Mouse (Mus musculus) thymus, postnatal 10 days (tissue): ENCODE measurements around the gene Aamdc.

ENCODE experiments used
- DNase-seq, 2 experiments: peaks; one replicate each; pipeline ENCODE4 v3.0.0; 2021; ENCODE audit warnings: low spot score in 2 of 2

Aamdc gene

GRCm38 (mm10) chr7:97579067-97579975 lies at the start of gene Aamdc, which contains the start of gene Rsf1:
Gene Aamdc (minus strand): TSS chr7:97579497.
Gene Rsf1 (plus strand): TSS chr7:97579889.
- DNase-seq = peak; percentile 91 to 93

- DNase-seq = no peak
Measured at GRCm38 (mm10) chr7:97623402-97623801, 44.1 kb upstream of the Aamdc start.

- no peak for DNase-seq
Measured at GRCm38 (mm10) chr7:97622676-97623075, 43.4 kb upstream of the Aamdc start.

- no peak for DNase-seq
Measured at GRCm38 (mm10) chr7:97621346-97621745, 42.0 kb upstream of the Aamdc start.

- DNase-seq = no peak
Measured at GRCm38 (mm10) chr7:97598548-97598947, 19.3 kb upstream of the Aamdc start.

- DNase-seq = no peak
Measured at GRCm38 (mm10) chr7:97593535-97593934, 14.2 kb upstream of the Aamdc start.

- DNase-seq = no peak
Measured at GRCm38 (mm10) chr7:97592396-97592795, 13.1 kb upstream of the Aamdc start.

GRCm38 (mm10) chr7:97591336-97591735 lies 12.0 kb upstream of the Aamdc start:
- no peak for DNase-seq

GRCm38 (mm10) chr7:97590488-97590887 lies 11.2 kb upstream of the Aamdc start:
- no peak for DNase-seq

- no peak for DNase-seq
Measured at GRCm38 (mm10) chr7:97588506-97588905, 9.2 kb upstream of the Aamdc start.

- DNase-seq = peak; percentile 80 to 82
Measured at GRCm38 (mm10) chr7:97580843-97581214, 1.5 kb upstream of the Aamdc start.

- peak; percentile 56 to 62 for DNase-seq
Measured at GRCm38 (mm10) chr7:97579976-97580842, 912 bp upstream of the Aamdc start.

- DNase-seq = peak; percentile 27 to 40
Measured at GRCm38 (mm10) chr7:97578361-97579066, 783 bp downstream of the Aamdc start.

GRCm38 (mm10) chr7:97570389-97570788 lies 8.9 kb downstream of the Aamdc start:
- no peak for DNase-seq

- no peak for DNase-seq
Measured at GRCm38 (mm10) chr7:97569372-97569771, 9.9 kb downstream of the Aamdc start.

GRCm38 (mm10) chr7:97563576-97563975 lies 15.7 kb downstream of the Aamdc start:
- no peak for DNase-seq

GRCm38 (mm10) chr7:97550673-97551072 lies 28.6 kb downstream of the Aamdc start:
- DNase-seq = no peak

- no peak for DNase-seq
Measured at GRCm38 (mm10) chr7:97549301-97549700, 30.0 kb downstream of the Aamdc start.

GRCm38 (mm10) chr7:97546462-97546861 lies 32.8 kb downstream of the Aamdc start:
- no peak for DNase-seq

- no peak for DNase-seq
Measured at GRCm38 (mm10) chr7:97536571-97536970, 42.7 kb downstream of the Aamdc start.

GRCm38 (mm10) chr7:97535531-97535930 lies 43.8 kb downstream of the Aamdc start:
- DNase-seq = no peak

- DNase-seq = no peak
Measured at GRCm38 (mm10) chr7:97519935-97520334, 59.4 kb downstream of the Aamdc start.
